ENCODE assay signal across 20 mouse cellular contexts in genomic region chr9:43260661-43261060, GRCm38 (mm10). TPM values are rescaled to one million over a fixed set of nuclear protein-coding genes. Genes with fewer than 3 reads are reported as not detected.
DNase-seq lines count a peak whose midpoint lies in the region; ATAC-seq and TF ChIP-seq lines count a peak whose summit lies in the region.
"Had no signal": no experiment of that assay in that cellular context is flagged by ENCODE, and none has a peak within 500 bp of the region (broad histone marks: within the 10 kb centered on the region; RNA-seq: fewer than 3 reads in every experiment).

No protein-coding gene starts in this region.

- no peak for TF ChIP-seq EP300 in stomach, postnatal 0 days (optimal IDR thresholded peaks at IDR 0.05)

- no peak overlapping the region for H3K4me2 ChIP-seq in hindbrain, embryonic 12.5 days (replicated peaks)
- no peak overlapping the region for H3K4me2 ChIP-seq in hindbrain, embryonic 14.5 days (replicated peaks)
- no peak overlapping the region for H3K4me2 ChIP-seq in stomach, embryonic 14.5 days (replicated peaks; ENCODE audit: low read depth, low read length)
- H3K4me2 ChIP-seq in stomach, postnatal 0 days (replicated peaks; ENCODE audit: low read depth) = no peak overlapping the region
- H3K4me2 ChIP-seq in limb, embryonic 13.5 days (replicated peaks) = 0 out of 2 replicates have a peak overlapping the region, but pooled peaks have one; percentile 38
- H3K4me2 ChIP-seq in midbrain, postnatal 0 days (ENCODE audit: low read depth, low read length, poor library complexity, severe bottlenecking) = no peak overlapping the region
- H3K4me2 ChIP-seq: heart, embryonic 15.5 days; neural tube, embryonic 13.5 days had no signal

- TF ChIP-seq CTCF in stomach, postnatal 0 days (IDR thresholded peaks at IDR 0.05; ENCODE audit: low read depth) = no peak
- no peak for TF ChIP-seq CTCF in midbrain, postnatal 0 days (IDR thresholded peaks at IDR 0.05)

- no peaks in the 10 kb centered on the region for H3K9me3 ChIP-seq in hindbrain, embryonic 12.5 days (replicated peaks)
- H3K9me3 ChIP-seq in hindbrain, embryonic 14.5 days (ENCODE audit: control insufficient read depth, low read length) = no peaks in the 10 kb centered on the region
- no peaks in the 10 kb centered on the region for H3K9me3 ChIP-seq in stomach, embryonic 14.5 days (ENCODE audit: control insufficient read depth, low read depth, low read length)
- no peaks in the 10 kb centered on the region for H3K9me3 ChIP-seq in stomach, postnatal 0 days (ENCODE audit: control insufficient read depth, low read length)
- H3K9me3 ChIP-seq in limb, embryonic 13.5 days = no peaks in the 10 kb centered on the region
- H3K9me3 ChIP-seq in midbrain, postnatal 0 days (ENCODE audit: low read length) = no peaks in the 10 kb centered on the region
- H3K9me3 ChIP-seq: G1E; heart, embryonic 15.5 days; neural tube, embryonic 13.5 days had no signal

- 0 out of 2 replicates have a peak overlapping the region, but pooled peaks have one; percentile 66 for H3K27ac ChIP-seq in hindbrain, embryonic 12.5 days
- H3K27ac ChIP-seq in hindbrain, embryonic 14.5 days = no peak overlapping the region
- H3K27ac ChIP-seq in stomach, embryonic 14.5 days (ENCODE audit: low read length) = peak overlapping the region; percentile 94
- no peak overlapping the region for H3K27ac ChIP-seq in stomach, postnatal 0 days (replicated peaks)
- peak overlapping the region; percentile 96 for H3K27ac ChIP-seq in limb, embryonic 13.5 days
- H3K27ac ChIP-seq in midbrain, postnatal 0 days (ENCODE audit: low read depth, low read length) = no peak overlapping the region

- H3K27me3 ChIP-seq in hindbrain, embryonic 12.5 days = no peaks in the 10 kb centered on the region
- H3K27me3 ChIP-seq in hindbrain, embryonic 14.5 days (ENCODE audit: control insufficient read depth, insufficient read depth, low read length) = no peaks in the 10 kb centered on the region
- no peaks in the 10 kb centered on the region for H3K27me3 ChIP-seq in stomach, embryonic 14.5 days (ENCODE audit: control insufficient read depth, insufficient read depth, low read length)
- no peaks in the 10 kb centered on the region for H3K27me3 ChIP-seq in stomach, postnatal 0 days (ENCODE audit: control insufficient read depth, insufficient read depth, low read length)
- H3K27me3 ChIP-seq in limb, embryonic 13.5 days = no peaks in the 10 kb centered on the region
- H3K27me3 ChIP-seq in midbrain, postnatal 0 days (ENCODE audit: insufficient read depth, low read length) = no peaks in the 10 kb centered on the region
- H3K27me3 ChIP-seq: heart, embryonic 15.5 days had no signal

- WGBS in hindbrain, embryonic 12.5 days = 75% methylated on average over 7 of the region's 7 CpGs
- WGBS in hindbrain, embryonic 14.5 days = 87% methylated on average over 4 of the region's 7 CpGs
- WGBS in stomach, embryonic 14.5 days = 68% methylated on average over 7 of the region's 7 CpGs
- 79% methylated on average over 7 of the region's 7 CpGs for WGBS in stomach, postnatal 0 days
- WGBS in limb, embryonic 13.5 days = 65% methylated on average over 7 of the region's 7 CpGs
- WGBS in midbrain, postnatal 0 days = 90% methylated on average over 7 of the region's 7 CpGs

- ATAC-seq in hindbrain, embryonic 12.5 days (ENCODE audit: low FRiP score) = no peak
- ATAC-seq in hindbrain, embryonic 14.5 days (ENCODE audit: low FRiP score) = no peak
- no peak for ATAC-seq in stomach, embryonic 14.5 days (ENCODE audit: insufficient number of reproducible peaks, insufficient read depth, low FRiP score, low read depth)
- no peak for ATAC-seq in stomach, postnatal 0 days (ENCODE audit: low FRiP score, low TSS enrichment)
- no peak for ATAC-seq in limb, embryonic 13.5 days (ENCODE audit: low FRiP score, low read depth)
- ATAC-seq in midbrain, postnatal 0 days (ENCODE audit: low FRiP score) = no peak
- ATAC-seq: hindbrain, embryonic 16.5 days had no signal

- H3K9ac ChIP-seq in hindbrain, embryonic 12.5 days = no peak overlapping the region
- no peak overlapping the region for H3K9ac ChIP-seq in hindbrain, embryonic 14.5 days
- no peak overlapping the region for H3K9ac ChIP-seq in stomach, embryonic 14.5 days (replicated peaks; ENCODE audit: low read depth, low read length)
- no peak overlapping the region for H3K9ac ChIP-seq in stomach, postnatal 0 days (ENCODE audit: low read length)
- no peak overlapping the region for H3K9ac ChIP-seq in limb, embryonic 13.5 days
- H3K9ac ChIP-seq in midbrain, postnatal 0 days (replicated peaks; ENCODE audit: low read length, poor library complexity, severe bottlenecking) = no peak overlapping the region
- H3K9ac ChIP-seq: heart, embryonic 15.5 days; neural tube, embryonic 13.5 days had no signal

- no peak for DNase-seq in hindbrain, embryonic 14.5 days (ENCODE audit: low spot score)
- DNase-seq in stomach, postnatal 0 days (ENCODE audit: low spot score) = no peak
- DNase-seq in urinary bladder, postnatal 36 days (ENCODE audit: low spot score in 2 of 2) = no peak
- no peak for DNase-seq in midbrain, postnatal 0 days (ENCODE audit: low spot score)
- DNase-seq in cerebellum, adult 9-10 months = no peak
- DNase-seq: adrenal gland, postnatal 14 days; B cell, adult 2 months; cerebellum, postnatal 36 days; layer of hippocampus, adult 9-11 months; midbrain, embryonic 14.5 days; right cerebral cortex, postnatal 4 days; thymus, postnatal 36 days had no signal

- no peak overlapping the region for H3K4me3 ChIP-seq in hindbrain, embryonic 12.5 days
- no peak overlapping the region for H3K4me3 ChIP-seq in hindbrain, embryonic 14.5 days (replicated peaks; ENCODE audit: low read length)
- no peak overlapping the region for H3K4me3 ChIP-seq in stomach, embryonic 14.5 days (ENCODE audit: low read depth, low read length)
- no peak overlapping the region for H3K4me3 ChIP-seq in stomach, postnatal 0 days (ENCODE audit: low read depth, low read length)
- no peak overlapping the region for H3K4me3 ChIP-seq in limb, embryonic 13.5 days
- H3K4me3 ChIP-seq in midbrain, postnatal 0 days (ENCODE audit: low read depth, low read length) = no peak overlapping the region
- H3K4me3 ChIP-seq: heart, embryonic 15.5 days; neural tube, embryonic 13.5 days had no signal

- H3K36me3 ChIP-seq in hindbrain, embryonic 12.5 days = no peaks in the 10 kb centered on the region
- no peaks in the 10 kb centered on the region for H3K36me3 ChIP-seq in hindbrain, embryonic 14.5 days (replicated peaks; ENCODE audit: control insufficient read depth, insufficient read depth)
- no peaks in the 10 kb centered on the region for H3K36me3 ChIP-seq in stomach, embryonic 14.5 days (ENCODE audit: control insufficient read depth, insufficient read depth, low read length)
- H3K36me3 ChIP-seq in stomach, postnatal 0 days (ENCODE audit: control insufficient read depth, insufficient read depth, low read length) = no peaks in the 10 kb centered on the region
- H3K36me3 ChIP-seq in limb, embryonic 13.5 days = no peaks in the 10 kb centered on the region
- H3K36me3 ChIP-seq in midbrain, postnatal 0 days (ENCODE audit: insufficient read depth, low read length) = no peaks in the 10 kb centered on the region
- H3K36me3 ChIP-seq: G1E; heart, embryonic 15.5 days; neural tube, embryonic 13.5 days had no signal

- peaks cover 20% of the 10 kb centered on the region for H3K4me1 ChIP-seq in hindbrain, embryonic 12.5 days
- no peaks in the 10 kb centered on the region for H3K4me1 ChIP-seq in hindbrain, embryonic 14.5 days (replicated peaks; ENCODE audit: control insufficient read depth, insufficient read depth, low read length)
- H3K4me1 ChIP-seq in stomach, embryonic 14.5 days (ENCODE audit: control insufficient read depth, insufficient read depth, low read length) = peaks cover 35% of the 10 kb centered on the region
- peaks cover 2% of the 10 kb centered on the region; the same call in 1 of the 2 replicates for H3K4me1 ChIP-seq in stomach, postnatal 0 days (replicated peaks; ENCODE audit: control insufficient read depth, insufficient read depth)
- peaks cover 80% of the 10 kb centered on the region for H3K4me1 ChIP-seq in limb, embryonic 13.5 days
- no peaks in the 10 kb centered on the region for H3K4me1 ChIP-seq in midbrain, postnatal 0 days (ENCODE audit: insufficient read depth, low read length)

RNA-seq across cellular contexts. Expression of gene Oaf, which starts 20.9 kb away (rescaled TPM):
- polyA plus RNA-seq in hindbrain, embryonic 12.5 days (2016; fragmentation: Nextera tagmentation; extraction: Ambion mirVana) = 44.6 and 46.7 TPM in 2 replicates
- 7.9 and 9.6 TPM in 2 replicates for polyA plus RNA-seq in hindbrain, embryonic 14.5 days (2014; fragmentation: Nextera tagmentation; extraction: Ambion mirVana)
- 92.9 and 99.3 TPM in 2 replicates for polyA plus RNA-seq in stomach, embryonic 14.5 days (2014; fragmentation: Nextera tagmentation; extraction: Ambion mirVana)
- 30.9 and 31.9 TPM in 2 replicates for polyA plus RNA-seq in stomach, postnatal 0 days (2015; fragmentation: Nextera tagmentation; extraction: Ambion mirVana)
- 103 and 106 TPM in 2 replicates for polyA plus RNA-seq in limb, embryonic 13.5 days (2015; fragmentation: Nextera tagmentation; extraction: Ambion mirVana)
- total RNA-seq in midbrain, postnatal 0 days (2014; rRNA removed) = 4.7 and 4.9 TPM in 2 replicates
- polyA plus RNA-seq in midbrain, postnatal 0 days (2015; fragmentation: Nextera tagmentation; extraction: Ambion mirVana) = 4.5 and 4.7 TPM in 2 replicates

RNA-seq across cellular contexts. Expression of gene Trim29, which starts 50.0 kb away (rescaled TPM):
- polyA plus RNA-seq in hindbrain, embryonic 12.5 days (2016; fragmentation: Nextera tagmentation; extraction: Ambion mirVana) = 2.1 and 2.2 TPM in 2 replicates
- polyA plus RNA-seq in hindbrain, embryonic 14.5 days (2014; fragmentation: Nextera tagmentation; extraction: Ambion mirVana) = not detected in 2 replicates
- polyA plus RNA-seq in stomach, embryonic 14.5 days (2014; fragmentation: Nextera tagmentation; extraction: Ambion mirVana) = 24.6 and 27.9 TPM in 2 replicates
- 71.2 and 75.3 TPM in 2 replicates for polyA plus RNA-seq in stomach, postnatal 0 days (2015; fragmentation: Nextera tagmentation; extraction: Ambion mirVana)
- polyA plus RNA-seq in limb, embryonic 13.5 days (2015; fragmentation: Nextera tagmentation; extraction: Ambion mirVana) = 22.8 and 26.1 TPM in 2 replicates
- total RNA-seq in midbrain, postnatal 0 days (2014; rRNA removed) = 0.24 and 2.4 TPM in 2 replicates
- 0.12 and 0.16 TPM in 2 replicates for polyA plus RNA-seq in midbrain, postnatal 0 days (2015; fragmentation: Nextera tagmentation; extraction: Ambion mirVana)
- total RNA-seq: G1E had no signal
- polyA plus RNA-seq: G1E; hindbrain, embryonic 16.5 days; midbrain, embryonic 14.5 days had no signal

RNA-seq across cellular contexts. Expression of gene Pou2f3, which starts 50.5 kb away (rescaled TPM):
- not detected in 2 replicates for polyA plus RNA-seq in hindbrain, embryonic 12.5 days (2016; fragmentation: Nextera tagmentation; extraction: Ambion mirVana)
- not detected in 2 replicates for polyA plus RNA-seq in hindbrain, embryonic 14.5 days (2014; fragmentation: Nextera tagmentation; extraction: Ambion mirVana)
- 0.27 and 0.71 TPM in 2 replicates for polyA plus RNA-seq in stomach, embryonic 14.5 days (2014; fragmentation: Nextera tagmentation; extraction: Ambion mirVana)
- polyA plus RNA-seq in stomach, postnatal 0 days (2015; fragmentation: Nextera tagmentation; extraction: Ambion mirVana) = 1.7 and 2.5 TPM in 2 replicates
- polyA plus RNA-seq in limb, embryonic 13.5 days (2015; fragmentation: Nextera tagmentation; extraction: Ambion mirVana) = 0.74 and 1.1 TPM in 2 replicates
- total RNA-seq in midbrain, postnatal 0 days (2014; rRNA removed) = 0.16 TPM in 1 of 2 replicates, not detected in the other
- polyA plus RNA-seq in midbrain, postnatal 0 days (2015; fragmentation: Nextera tagmentation; extraction: Ambion mirVana) = not detected in 2 replicates
- total RNA-seq: adrenal gland, postnatal 14 days; left cerebral cortex, postnatal 14 days had no signal
- polyA plus RNA-seq: G1E; midbrain, embryonic 14.5 days; neural tube, embryonic 13.5 days had no signal

Comparison
In these comparisons a context has a peak if more than half of its experiments do, and no peak if none do; other contexts are left out.
1. H3K27ac ChIP-seq: peak in hindbrain, embryonic 12.5 days (single experiment), stomach, embryonic 14.5 days (single experiment) and limb, embryonic 13.5 days (single experiment); none in hindbrain, embryonic 14.5 days (single experiment), stomach, postnatal 0 days (single experiment) and midbrain, postnatal 0 days (single experiment).